Mouse (Mus musculus) limb, embryonic 10.5 days (tissue): Measurements from ENCODE around the gene Krt1. TPM values are rescaled to one million over a fixed set of nuclear protein-coding genes. Genes with fewer than 3 reads are reported as not detected.

Experiments
- DNase-seq: peaks from one replicate; pipeline ENCODE4 v3.0.0-alpha.2; 2017; ENCODE audit warnings: low spot score
- H3K27ac ChIP-seq: fragments of 300-500 bp; sonication (generic); 2 replicates; pipeline ENCODE4 v1.5.1; 2016; ENCODE audit warnings: mild to moderate bottlenecking
- H3K27me3 ChIP-seq: fragments of 300-500 bp; sonication (generic); 2 replicates; pipeline ENCODE4 v1.6.1; 2016; ENCODE audit warnings: low read depth, mild to moderate bottlenecking; ENCODE audit not compliant: poor library complexity, severe bottlenecking
- H3K36me3 ChIP-seq: fragments of 300-500 bp; sonication (generic); 2 replicates; pipeline ENCODE4 v1.6.1; 2016; ENCODE audit warnings: mild to moderate bottlenecking, moderate library complexity
- H3K4me1 ChIP-seq: fragments of 300-500 bp; sonication (generic); 2 replicates; pipeline ENCODE4 v1.6.1; 2016
- H3K4me3 ChIP-seq: fragments of 300-500 bp; sonication (generic); 2 replicates; pipeline ENCODE4 v1.5.1; 2016; ENCODE audit warnings: mild to moderate bottlenecking, moderate library complexity
- H3K9me3 ChIP-seq: fragments of 300-500 bp; sonication (generic); replicated peaks from 2 replicates; pipeline ENCODE4 v1.6.1; 2016; ENCODE audit warnings: mild to moderate bottlenecking
- WGBS: fragments of 180-500 bp; shearing (Covaris S2); methylation state at CpG from one replicate; pipeline ENCODE4 v1.1.7; 2016; 5-methylcytosine and 5-hydroxymethylcytosine counted together
- polyA plus RNA-seq: library from polyadenylated mRNA; unstranded; fragments of >200 nt; fragmentation: Nextera tagmentation; extraction: Ambion mirVana; gene quantifications from 2 replicates; pipeline ENCODE4 v1.2.1, GENCODE M21; 2016

Krt1 gene
- polyA plus RNA-seq: 0.59 and 0.96 TPM in 2 replicates

DNA sequence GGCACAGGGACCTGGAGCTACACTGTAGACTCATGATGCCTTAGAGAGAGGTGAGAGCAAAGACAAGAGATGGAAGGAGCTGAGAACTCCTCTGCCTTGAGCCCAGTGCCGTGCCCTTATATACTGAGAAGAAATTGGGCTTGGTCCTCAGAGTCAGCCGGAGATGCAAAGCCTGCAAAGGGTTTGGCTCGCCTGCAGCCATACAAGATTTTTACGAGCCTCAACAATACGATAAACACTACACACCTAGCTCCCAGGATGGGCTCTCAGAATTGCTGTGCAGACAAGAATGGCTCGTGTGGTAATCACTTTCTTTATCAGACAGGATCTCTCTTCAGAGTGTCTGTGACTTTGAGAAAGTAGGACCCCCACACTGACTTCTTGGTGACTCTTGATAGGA lies at the start of gene Krt1:
Gene Krt1 (minus strand): TSS at position 101 of the 400 bp plus-strand sequence.
- no peak within 1 kb of the TSS for H3K27ac ChIP-seq
- 86% methylated on average over 6 of the region's 6 CpGs for WGBS
- H3K36me3 ChIP-seq: no peaks in the 10 kb centered on the region
- DNase-seq: no peak
- H3K4me1 ChIP-seq: peaks cover 7% of the 10 kb centered on the region
- H3K9me3 ChIP-seq: no peaks in the 10 kb centered on the region
- H3K27me3 ChIP-seq: peaks cover 82% of the 10 kb centered on the region
- H3K4me3 ChIP-seq: no peak within 1 kb of the TSS

DNA sequence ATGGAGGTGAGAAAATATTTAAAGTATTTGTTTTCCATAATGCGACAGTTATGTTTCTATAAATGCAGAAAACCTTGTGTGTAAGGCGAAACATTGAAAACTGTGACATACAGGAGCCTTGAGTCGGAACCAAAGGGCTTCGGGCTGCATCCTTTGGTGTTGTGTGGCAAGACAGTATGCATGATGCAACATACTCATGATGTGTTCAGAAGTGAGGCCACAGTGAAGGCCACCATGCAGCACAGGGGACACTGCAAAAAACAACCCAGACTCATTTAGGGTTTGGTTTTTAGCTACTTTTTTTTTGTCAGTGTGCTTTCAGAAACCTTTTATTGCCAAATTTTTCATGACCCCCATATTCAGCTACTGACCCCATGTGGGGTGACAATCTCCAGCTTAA lies 44.6 kb upstream of the Krt1 start:
- Histone ChIP-seq H3K36me3 (no peaks in the 10 kb centered on the region), H3K4me1 (no peaks in the 10 kb centered on the region), H3K4me3 (no peak overlapping the region), H3K27ac (no peak overlapping the region), H3K9me3 (no peaks in the 10 kb centered on the region), H3K27me3 (no peaks in the 10 kb centered on the region)
- 92% methylated on average over 4 of the region's 4 CpGs for WGBS
- no peak for DNase-seq

DNA sequence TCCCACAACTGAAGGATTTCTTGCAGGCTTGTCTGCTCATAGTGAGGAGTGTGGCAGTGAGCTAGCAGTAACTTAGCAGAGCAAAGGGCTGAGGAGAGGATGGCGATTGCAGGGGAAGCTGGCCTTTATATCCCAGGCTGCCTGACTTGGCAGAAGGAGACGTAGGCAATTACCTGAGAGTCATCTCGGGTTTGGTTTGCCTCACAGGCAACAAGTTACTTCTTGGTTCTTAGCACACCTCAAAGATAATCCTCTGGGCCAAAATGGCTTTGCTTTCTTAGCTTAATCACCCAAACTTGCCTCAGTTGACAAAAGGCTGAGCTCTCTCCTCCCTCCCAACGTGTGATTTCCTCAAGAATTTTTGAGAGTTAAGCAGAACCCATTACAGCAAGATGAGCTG lies 42.2 kb upstream of the Krt1 start, which contains the start of gene Krt76:
Gene Krt76 (minus strand): TSS at position 101 of the 400 bp plus-strand sequence.
- H3K9me3 ChIP-seq: no peaks in the 10 kb centered on the region
- no peaks in the 10 kb centered on the region for H3K36me3 ChIP-seq

DNA sequence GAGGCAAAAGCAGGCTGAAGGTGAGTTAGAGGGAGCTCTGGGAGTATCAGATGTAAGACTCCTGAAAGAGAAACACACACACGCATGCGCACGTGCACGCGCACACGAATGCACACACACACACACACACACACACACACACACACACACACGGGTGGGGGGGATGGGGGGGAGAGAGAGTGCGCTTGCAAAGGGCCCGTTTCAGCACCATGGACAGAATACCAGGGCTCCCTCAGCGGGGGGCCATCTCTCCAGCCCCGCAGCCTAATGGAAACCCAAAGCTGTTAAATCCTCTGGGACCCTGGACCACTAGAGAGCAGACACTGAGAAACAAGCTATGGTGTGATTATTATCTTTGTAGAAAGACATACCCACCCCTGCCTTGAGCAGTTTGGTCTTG lies 29.2 kb upstream of the Krt1 start:
- Histone ChIP-seq H3K36me3 (no peaks in the 10 kb centered on the region), H3K27ac (no peak overlapping the region), H3K9me3 (no peaks in the 10 kb centered on the region), H3K27me3 (no peaks in the 10 kb centered on the region), H3K4me1 (no peaks in the 10 kb centered on the region), H3K4me3 (no peak overlapping the region)
- 33% methylated on average over 10 of the region's 11 CpGs for WGBS
- peak; percentile 53 for DNase-seq

More for the DNA sequence above, 42.2 kb upstream of the Krt1 start, which contains the start of gene Krt76:
- no peak within 1 kb of the TSS for H3K27ac ChIP-seq
- H3K27me3 ChIP-seq: 0 out of 2 replicates have a peak, but pooled peaks cover 3% of the 10 kb centered on the region
- H3K4me1 ChIP-seq: no peaks in the 10 kb centered on the region
- no peak within 1 kb of the TSS for H3K4me3 ChIP-seq
- 59% methylated on average over 4 of the region's 4 CpGs for WGBS
- no peak for DNase-seq

DNA sequence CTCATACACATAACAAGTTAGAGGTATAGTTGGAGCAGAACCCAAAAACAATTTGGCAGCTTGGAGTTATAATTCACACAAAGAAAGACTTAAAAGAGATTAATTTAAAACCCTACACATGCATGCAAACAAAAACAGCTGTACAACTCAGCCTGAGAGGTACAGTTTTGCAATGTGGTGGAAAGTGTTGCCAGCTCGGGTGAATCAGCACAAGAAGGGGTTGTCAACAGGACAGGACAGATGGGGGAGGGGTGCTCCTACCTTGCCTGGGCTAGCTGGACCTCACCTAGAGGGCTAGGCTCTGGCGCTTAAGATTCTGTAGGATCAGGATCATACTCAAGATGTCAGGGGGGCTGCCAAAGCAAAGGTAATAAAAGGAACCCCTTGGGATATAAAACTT lies 27.4 kb upstream of the Krt1 start:
- Histone ChIP-seq H3K27ac (no peak overlapping the region), H3K9me3 (no peaks in the 10 kb centered on the region), H3K36me3 (no peaks in the 10 kb centered on the region), H3K27me3 (no peaks in the 10 kb centered on the region), H3K4me1 (no peaks in the 10 kb centered on the region), H3K4me3 (no peak overlapping the region)
- 63% methylated on average over 2 of the region's 2 CpGs for WGBS
- no peak for DNase-seq

DNA sequence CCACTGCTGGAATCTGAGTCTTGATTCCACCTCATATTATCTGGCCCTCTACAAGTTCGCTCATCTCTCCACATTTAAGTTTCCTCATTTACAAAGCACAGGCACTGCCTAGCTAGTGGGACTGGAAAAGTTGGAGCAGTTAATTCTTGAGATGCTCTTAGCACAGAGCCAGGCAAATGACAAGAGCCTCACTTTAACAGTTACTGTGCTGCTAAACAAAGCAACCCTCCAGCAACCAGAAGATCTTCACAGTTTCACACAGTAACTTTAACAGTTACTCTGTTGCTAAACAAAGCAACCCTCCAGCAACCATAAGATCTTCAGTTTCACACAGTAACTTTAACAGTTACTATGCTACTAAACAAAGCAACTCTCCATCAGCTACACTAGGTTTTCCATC lies 23.8 kb upstream of the Krt1 start:
- WGBS: 81% methylated on average over 1 of the region's 1 CpGs

DNA sequence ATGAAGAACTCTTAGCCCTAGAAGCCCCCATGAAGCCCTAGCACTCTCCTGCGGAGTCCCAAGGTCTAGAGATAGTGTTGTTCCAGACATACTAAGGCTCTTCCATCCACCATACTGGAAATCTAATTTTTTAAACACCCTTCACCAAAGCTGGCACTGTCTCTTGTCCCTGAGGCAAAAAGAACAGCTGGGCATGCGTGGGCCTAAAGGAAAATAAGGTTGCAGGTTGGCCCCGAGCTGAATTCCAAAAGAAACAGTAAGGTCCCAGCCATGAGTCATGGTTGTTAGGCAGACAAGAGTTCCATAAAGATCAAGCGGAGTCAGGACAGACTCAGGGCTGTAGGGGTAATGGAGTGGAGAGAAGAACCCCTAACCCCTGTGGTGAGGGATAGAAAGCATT lies 22.6 kb upstream of the Krt1 start:
- Histone ChIP-seq H3K9me3 (no peaks in the 10 kb centered on the region), H3K4me3 (no peak overlapping the region), H3K36me3 (no peaks in the 10 kb centered on the region), H3K27me3 (peaks cover 16% of the 10 kb centered on the region; the same call in 1 of the 2 replicates), H3K27ac (no peak overlapping the region), H3K4me1 (no peaks in the 10 kb centered on the region)
- 82% methylated on average over 4 of the region's 4 CpGs for WGBS
- DNase-seq: no peak

More for the DNA sequence above, 23.8 kb upstream of the Krt1 start:
- Histone ChIP-seq H3K9me3 (no peaks in the 10 kb centered on the region), H3K4me1 (no peaks in the 10 kb centered on the region), H3K27me3 (peaks cover 5% of the 10 kb centered on the region; the same call in 1 of the 2 replicates), H3K27ac (no peak overlapping the region), H3K36me3 (no peaks in the 10 kb centered on the region), H3K4me3 (no peak overlapping the region)
- DNase-seq: no peak

DNA sequence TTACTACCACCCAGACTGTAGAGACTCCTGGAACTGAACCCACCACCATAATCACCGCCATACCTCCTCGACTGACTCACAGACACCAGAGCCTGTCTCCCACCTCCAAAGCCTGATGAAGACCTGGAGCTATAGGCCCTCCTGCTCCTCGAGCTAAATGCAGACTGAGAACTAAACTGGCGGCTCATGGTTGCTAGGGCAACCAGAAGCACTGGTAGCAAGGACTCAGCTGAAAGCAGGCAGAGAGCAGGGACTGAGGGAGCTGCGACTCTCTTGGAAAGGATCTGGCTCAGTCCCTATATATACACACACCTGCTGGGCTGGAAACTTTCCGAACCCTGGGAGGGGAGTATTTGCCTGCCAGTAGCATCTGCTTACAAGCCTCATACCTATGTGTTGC lies 18.8 kb upstream of the Krt1 start, which contains the start of gene Krt77:
Gene Krt77 (minus strand): TSS at position 275 of the 400 bp plus-strand sequence.
- no peak within 1 kb of the TSS for H3K4me3 ChIP-seq
- 51% methylated on average over 6 of the region's 6 CpGs for WGBS

DNA sequence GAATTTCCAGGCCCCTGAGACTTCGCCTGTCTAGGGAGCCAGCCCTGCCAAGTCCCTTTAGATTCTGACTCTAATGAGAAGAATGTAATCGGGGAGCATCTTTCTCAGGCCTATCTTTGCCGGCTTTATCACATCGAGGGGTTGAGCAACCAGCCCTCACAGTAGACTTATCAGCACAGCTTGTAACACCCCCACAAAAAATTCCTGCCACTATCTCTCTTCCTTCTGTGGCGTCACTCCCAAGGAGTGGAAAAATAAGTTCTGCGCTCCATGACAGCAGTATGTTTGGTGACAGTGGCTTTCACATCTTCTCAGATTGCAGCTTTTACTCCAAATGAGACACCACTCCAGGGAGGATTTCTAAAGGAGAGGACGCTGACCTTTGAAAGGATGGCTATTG lies 16.2 kb upstream of the Krt1 start:
- H3K9me3 ChIP-seq: no peaks in the 10 kb centered on the region
- H3K36me3 ChIP-seq: no peaks in the 10 kb centered on the region
- no peaks in the 10 kb centered on the region for H3K4me1 ChIP-seq
- no peak overlapping the region for H3K4me3 ChIP-seq
- WGBS: 90% methylated on average over 7 of the region's 7 CpGs
- no peak overlapping the region for H3K27ac ChIP-seq
- DNase-seq: no peak
- peaks cover 41% of the 10 kb centered on the region; the same call in 1 of the 2 replicates for H3K27me3 ChIP-seq

More for the DNA sequence above, 18.8 kb upstream of the Krt1 start, which contains the start of gene Krt77:
- Histone ChIP-seq H3K4me1 (no peaks in the 10 kb centered on the region), H3K9me3 (no peaks in the 10 kb centered on the region), H3K36me3 (no peaks in the 10 kb centered on the region), H3K27ac (no peak within 1 kb of the TSS), H3K27me3 (peaks cover 24% of the 10 kb centered on the region; the same call in 1 of the 2 replicates)
- no peak for DNase-seq

DNA sequence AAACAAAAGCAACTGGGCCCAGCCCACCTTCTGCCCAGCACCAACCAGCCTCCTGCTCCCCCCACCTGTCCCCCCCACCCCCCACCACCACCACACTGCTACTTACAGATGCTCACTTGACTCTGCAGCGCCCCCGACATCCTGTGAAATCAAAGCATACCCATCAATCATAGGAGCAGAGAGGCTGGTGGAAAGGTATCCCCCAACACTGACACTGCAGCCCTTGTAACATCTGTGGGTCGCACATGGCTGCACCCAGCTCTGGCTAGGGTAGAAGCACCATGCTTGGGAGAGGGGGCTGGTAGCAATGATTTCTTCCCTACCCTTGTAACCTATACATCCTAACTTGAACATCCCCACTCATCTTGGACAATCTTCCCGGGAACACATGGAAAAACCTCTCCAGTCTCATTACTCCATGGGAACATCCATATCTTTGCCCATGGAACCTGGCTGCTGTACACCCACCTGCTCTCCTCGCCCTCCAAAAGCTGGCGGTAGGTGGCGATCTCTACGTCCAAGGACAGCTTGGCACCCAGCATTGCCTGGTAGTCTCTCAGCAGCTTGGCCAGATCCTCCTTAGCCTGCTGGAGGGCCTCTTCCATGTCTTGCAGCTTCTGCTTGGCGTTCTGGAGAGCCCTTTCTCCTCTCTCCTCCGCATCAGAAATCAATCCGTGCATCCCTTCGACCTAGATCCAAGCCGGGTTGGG lies 10.0 kb upstream of the Krt1 start:
- Histone ChIP-seq H3K4me1 (peaks cover 23% of the 10 kb centered on the region), H3K4me3 (peak overlapping the region; percentile 55), H3K9me3 (no peaks in the 10 kb centered on the region), H3K36me3 (no peaks in the 10 kb centered on the region), H3K27me3 (peaks cover 87% of the 10 kb centered on the region), H3K27ac (no peak overlapping the region)
- WGBS: 53% methylated on average over 13 of the region's 13 CpGs
- DNase-seq: no peak

DNA sequence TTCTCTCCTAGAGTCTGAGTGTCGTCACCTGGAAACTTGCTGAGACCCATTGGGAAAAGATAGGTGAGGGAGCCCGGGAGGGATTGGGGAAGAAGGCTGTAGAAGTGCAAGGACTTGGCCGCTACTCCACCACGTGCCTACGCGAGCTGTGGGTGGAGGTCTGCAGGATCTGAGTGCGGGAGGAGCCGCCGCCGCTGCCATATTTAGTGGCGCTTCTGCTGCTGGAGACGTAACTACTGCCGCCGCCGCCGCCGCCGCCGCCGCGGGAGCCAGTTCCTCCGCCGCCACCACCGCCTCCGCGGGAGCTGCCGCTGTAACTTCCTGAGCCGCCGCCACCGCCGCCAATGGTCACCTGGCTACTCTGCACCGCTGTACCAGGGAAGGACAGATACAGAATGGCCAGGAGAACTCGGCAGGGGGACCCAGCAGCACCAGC lies 9.2 kb upstream of the Krt1 start:
- Histone ChIP-seq H3K9me3 (no peaks in the 10 kb centered on the region), H3K4me1 (peaks cover 23% of the 10 kb centered on the region), H3K27me3 (peaks cover 87% of the 10 kb centered on the region), H3K27ac (peak overlapping the region; percentile 30; the same call in 1 of the 2 replicates), H3K4me3 (peak overlapping the region; percentile 55), H3K36me3 (no peaks in the 10 kb centered on the region)
- DNase-seq: peak; percentile 78
- WGBS: under 1% methylated on average over 33 of the region's 33 CpGs

DNA sequence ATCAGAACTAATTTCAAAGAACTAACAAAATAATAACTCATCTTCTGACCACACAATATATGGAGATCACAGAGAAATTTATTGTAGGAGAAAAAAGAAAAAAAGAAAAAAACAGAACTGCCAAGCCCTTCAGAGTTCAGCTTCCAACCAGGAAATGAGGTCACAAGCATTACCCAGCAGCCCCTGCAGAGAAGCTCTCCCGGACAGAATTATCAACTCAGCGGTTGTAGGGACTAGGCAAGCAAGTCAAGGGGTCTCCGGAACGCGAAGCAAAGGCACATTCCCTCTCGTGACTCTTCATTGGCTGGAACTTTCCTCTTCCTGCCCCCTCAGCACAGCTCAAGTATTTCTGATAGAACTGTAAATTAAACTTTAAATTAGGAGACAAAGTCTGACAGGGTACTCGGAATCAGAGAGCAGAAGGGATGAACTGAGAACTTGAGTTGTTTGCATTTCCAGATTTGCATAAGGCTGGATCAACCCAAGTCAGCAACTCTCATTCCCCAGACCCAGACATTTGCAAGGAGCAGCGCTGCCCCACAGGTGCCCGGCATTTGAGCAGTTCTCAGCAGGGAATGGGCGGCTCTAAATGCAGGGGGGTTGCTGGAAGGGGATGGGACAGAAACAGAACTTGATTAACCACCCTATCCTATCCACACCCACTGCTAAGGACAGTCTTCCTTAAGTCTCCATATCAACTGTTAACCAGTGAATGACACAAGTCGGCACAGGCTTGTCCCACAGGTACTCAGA lies 8.3 kb upstream of the Krt1 start:
- Histone ChIP-seq H3K27ac (no peak overlapping the region), H3K9me3 (no peaks in the 10 kb centered on the region), H3K4me1 (peaks cover 23% of the 10 kb centered on the region), H3K36me3 (no peaks in the 10 kb centered on the region), H3K27me3 (peaks cover 96% of the 10 kb centered on the region), H3K4me3 (peak overlapping the region; percentile 55)
- 6% methylated on average over 11 of the region's 11 CpGs for WGBS
- no peak for DNase-seq

DNA sequence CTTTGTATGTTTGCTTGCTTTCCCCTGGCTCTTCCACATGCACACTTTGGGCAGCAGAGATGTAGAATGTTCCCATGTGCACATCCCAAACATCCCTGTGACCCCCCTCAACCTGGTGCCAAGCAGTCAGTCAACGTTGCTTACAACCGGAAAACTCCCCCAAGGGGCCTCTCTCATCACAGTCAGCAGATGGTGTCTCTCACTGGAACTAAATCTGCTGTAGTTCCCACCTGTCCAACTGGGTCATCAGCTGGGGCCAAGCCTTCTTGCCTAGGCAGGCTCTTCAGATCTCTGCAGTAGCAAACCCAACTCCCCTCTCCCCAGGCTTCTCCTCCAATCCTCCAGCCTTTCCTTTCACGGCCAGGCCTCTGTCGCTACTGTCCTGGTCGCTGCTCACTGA lies 6.1 kb upstream of the Krt1 start:
- no peak for DNase-seq
- Histone ChIP-seq H3K9me3 (no peaks in the 10 kb centered on the region), H3K4me3 (no peak overlapping the region), H3K27me3 (peaks cover 100% of the 10 kb centered on the region), H3K27ac (no peak overlapping the region), H3K36me3 (no peaks in the 10 kb centered on the region), H3K4me1 (peaks cover 23% of the 10 kb centered on the region)
- WGBS: 67% methylated on average over 5 of the region's 5 CpGs
